Mouse (Mus musculus): ENCODE measurements around the gene Zfp36l2. TPM values are rescaled to one million over a fixed set of nuclear protein-coding genes. Genes with fewer than 3 reads are reported as not detected.

The Zfp36l2 gene
- total RNA-seq, 2 experiments from 2014 or later, result 71.6 to 77.9 TPM

DNA sequence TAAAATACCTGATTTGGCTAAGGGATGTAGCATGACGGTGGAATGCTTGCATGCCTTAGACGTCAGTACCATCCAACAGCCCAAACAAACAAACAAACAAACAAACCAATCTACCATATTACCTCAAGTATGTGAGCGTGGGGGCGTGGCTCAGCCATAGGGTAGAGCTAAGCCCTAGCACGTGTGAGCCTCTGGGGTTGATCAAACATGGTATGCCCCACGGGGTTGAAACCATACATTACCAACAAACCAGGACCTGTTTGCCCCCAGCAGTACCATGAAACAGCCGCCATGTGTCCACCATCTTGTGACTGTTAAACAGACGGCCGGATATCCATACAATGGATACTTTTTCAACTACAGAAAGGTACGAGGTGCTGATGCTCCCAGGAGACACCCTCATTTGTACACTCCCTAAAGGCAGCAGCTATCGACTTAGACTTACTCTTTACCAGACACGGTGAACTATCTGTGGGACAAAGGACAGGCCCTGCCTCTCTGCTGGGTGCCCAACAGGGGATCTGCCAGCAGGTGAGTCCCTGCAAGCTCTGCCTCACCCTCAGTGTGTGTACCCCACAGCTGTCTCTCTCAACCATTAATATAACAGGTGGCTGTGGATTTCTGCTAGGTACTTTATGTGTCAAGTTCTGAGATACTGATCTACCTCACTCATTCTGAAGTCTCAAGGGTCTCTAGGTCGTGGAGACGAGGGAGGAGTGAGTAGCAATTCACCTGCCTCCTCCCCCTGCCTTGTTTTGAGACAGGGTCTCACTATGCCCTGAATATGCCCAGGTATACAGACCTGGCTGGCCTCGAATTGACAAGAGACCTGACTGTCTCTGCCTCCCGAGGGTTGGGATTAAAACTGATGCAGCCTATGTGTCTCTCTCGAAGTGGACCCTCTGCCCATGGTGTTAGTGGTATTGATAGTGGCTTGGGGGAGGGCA, 8.4 kb downstream of the Zfp36l2 start:
- no peak for DNase-seq

DNA sequence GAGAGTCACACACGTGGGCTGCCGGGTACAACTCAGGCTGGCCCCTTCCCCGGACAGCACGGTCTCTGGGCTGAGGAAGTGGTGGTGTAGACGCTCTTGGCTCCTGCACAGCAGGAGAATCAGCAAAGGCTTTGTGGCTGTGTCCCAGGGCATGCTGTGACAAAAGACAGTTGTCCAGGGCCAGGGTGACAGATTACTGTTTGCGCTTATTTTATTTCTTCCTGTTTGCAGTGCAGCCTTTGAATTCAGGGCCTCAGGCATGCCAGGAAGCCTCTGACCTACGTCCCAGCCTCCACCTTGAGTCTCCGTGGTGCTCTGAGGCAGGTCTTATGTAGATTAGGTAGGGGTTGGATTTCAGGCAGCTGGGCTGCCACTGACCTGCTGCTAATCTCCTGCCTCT, 10.3 kb downstream of the Zfp36l2 start:
- DNase-seq, result peak; percentile 27 to 31

DNA sequence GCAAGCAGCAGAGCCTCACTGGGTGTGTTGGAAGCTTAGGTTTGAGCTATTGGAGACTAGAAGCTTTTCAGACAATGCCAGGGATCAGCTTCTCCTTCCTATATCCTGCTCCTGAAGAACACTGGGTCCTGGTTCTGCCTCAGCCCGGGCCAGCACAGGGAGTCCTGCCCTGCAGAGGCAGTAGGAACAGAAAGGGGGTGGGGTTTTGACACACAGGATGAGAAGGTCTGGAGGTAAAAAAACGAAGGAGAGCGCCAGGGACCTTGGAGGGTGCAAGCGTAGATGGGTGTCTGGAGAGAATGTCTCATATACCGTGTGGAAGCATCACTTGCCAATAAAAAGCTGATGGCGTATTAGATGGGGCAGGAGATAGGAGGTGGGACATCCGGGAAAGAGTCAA, 11.3 kb downstream of the Zfp36l2 start:
- DNase-seq, result no peak

DNA sequence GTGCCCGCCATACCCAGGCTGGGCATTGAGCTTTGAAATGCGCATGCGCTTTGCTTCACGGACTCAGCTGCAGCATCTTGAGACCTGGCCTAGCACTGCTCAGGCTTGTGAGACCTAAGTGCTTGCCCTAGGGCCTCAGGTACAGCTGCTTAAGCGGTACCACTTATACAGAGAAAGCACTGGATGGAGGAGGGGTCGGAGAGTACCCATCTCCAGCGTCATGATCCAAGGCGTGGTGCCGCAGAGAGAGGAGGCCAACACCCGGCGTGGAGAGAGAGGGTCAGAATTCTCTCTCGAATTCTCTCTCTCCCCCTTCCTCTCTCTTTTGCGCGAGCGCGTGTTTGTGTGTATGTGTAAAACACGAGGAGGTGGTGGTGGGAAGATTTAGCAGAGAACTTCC, 12.6 kb downstream of the Zfp36l2 start:
- DNase-seq, result no peak

DNA sequence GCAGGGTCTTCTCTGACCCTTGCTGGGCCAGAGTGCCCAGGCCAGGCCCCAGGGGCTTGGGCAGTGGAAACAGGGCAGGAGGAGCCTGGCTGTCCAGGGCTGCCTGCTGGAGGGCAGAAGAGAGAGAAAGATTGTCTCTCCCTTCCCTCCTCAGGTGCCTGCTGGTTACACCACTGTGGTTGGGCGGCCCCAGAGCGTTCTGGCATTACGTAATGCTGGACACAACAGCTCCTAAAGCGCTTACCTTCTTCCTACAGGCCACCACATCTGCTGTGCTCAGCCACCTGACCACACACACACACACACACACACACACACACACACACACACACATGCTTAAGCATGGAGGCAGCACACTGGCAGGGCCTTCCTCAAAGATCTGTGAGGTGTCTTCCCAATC, 20.4 kb downstream of the Zfp36l2 start:
- no peak for DNase-seq

DNA sequence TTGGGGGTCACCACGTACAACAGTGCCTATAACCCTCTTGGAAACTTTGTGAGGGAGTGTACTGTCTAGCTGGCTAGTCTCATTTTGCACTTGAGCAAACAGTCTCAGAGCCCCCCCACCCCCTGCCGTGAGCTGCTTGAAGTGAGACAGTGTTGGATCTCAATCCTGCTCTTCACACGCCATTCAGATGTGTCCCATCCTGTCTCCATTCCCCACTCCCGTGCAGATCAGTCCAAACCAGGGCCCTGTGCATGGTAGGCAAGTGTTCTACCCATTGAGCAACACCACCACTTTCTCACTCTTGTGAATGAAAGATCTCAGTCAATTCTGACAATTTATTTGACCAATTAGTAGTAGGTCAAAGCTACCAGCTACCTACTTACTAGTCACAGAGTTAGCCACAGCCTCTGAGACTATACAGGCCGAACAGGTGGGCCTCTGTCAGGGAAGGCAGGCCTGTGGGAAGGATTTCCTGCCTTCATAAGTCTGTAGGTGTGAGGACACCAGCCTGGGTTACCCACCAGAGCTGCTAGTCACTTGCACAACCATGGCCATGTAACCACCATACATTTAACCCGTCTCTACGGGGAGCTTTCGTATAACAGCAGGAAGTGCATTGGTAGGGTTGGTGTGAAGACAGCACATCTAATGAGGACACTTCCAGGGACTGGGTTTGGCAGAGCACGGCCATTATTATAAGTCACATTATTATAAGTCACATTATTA, 21.4 kb downstream of the Zfp36l2 start:
- no peak for DNase-seq

DNA sequence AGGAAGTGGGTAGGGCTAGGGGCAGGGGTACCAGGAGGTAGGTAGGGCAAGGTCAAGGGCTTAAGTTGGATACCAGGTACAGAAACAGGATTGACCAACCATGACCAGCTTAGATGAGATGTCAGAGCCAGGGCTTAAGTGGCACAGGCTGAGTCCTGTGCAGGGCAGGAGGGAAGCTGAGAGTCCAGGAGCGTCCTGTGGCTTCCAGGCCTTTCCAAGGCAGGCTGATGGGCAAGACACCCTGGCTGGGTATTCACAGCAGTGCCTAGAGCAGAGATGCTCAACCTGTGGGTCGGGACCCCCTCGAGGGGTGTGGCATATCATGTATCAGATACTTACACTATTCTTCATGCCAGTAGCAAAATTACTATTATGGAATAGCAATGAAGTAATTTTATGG, 22.0 kb downstream of the Zfp36l2 start:
- no peak for DNase-seq

DNA sequence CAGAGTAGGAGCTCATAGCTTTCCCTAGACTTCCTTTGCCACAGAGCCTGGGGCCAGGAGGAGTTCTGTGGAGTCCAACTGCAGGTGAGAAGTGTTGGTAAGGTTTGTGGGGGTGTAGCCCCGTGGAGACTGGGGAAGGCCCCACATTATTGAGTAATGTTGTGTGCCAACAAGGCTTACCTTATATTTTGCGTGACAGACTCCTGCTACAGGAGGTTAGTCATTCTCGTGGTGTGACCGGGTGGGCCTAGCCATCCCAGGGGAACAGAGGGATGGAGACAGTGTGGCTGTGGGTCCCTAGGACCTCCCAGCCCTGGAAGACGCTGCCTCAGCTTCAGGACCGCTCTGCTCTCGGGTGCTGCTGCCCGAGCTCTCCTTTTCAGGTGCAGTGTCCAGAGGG, 23.6 kb downstream of the Zfp36l2 start:
- no peak for DNase-seq

DNA sequence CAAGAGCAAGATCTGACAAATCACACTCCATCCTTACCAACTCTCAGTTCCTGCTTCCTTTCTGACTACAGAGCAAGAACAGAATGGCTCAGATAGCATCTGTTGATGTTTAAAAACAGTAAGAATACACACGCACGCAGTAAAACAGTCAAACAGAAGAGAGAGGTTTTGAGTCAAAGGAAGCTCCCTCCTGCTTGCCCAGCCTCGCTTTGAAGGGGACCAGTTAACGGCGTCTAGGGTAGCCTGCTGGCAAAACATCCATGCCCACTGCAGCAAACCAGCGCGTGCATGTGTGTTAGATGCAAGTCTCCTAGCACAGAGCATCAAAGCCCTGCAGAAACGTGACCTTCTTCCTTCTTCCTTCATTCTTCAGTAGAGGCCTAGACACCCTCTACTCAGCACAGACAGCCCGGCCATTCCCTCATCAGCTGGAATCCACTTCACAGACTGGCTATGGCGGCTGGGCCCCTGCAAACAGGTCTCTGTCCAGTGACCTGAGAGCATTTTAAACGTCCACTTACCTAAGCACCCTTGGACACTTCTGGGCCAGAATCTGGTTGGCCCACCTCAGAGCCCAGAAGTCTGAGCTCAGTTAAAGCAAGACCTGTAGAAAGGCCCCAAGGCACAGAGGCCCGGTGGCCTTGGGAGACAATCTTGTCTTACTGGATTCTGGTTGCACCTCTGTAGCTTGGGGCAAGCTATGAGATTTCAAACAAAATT, 24.5 kb downstream of the Zfp36l2 start:
- DNase-seq, result no peak

DNA sequence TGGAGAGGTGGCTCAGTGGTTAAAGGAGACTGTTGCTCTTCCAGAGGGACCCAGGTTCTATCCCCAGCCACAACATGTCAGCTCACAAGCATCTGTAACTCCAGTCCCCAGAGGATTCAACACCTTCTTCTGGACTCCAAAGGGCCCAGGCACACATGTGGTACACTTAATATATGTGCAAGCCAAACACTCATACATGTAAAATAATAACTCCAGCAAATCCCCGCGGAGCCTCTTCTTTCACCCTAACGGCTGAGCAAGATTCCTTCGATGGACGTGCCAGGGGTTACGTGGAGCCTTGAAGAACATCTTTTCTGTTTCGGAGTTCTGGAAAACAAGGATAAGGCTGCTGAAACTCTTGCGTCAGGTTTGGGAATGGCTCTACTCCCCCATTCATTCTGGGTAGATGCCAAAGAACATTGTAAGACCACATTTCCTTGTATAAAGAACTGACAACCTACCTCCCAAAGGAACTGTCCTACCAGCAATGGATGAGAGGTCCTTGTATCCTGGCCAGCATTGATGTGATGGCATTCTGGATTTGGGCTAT, 25.5 kb downstream of the Zfp36l2 start:
- DNase-seq, result no peak

DNA sequence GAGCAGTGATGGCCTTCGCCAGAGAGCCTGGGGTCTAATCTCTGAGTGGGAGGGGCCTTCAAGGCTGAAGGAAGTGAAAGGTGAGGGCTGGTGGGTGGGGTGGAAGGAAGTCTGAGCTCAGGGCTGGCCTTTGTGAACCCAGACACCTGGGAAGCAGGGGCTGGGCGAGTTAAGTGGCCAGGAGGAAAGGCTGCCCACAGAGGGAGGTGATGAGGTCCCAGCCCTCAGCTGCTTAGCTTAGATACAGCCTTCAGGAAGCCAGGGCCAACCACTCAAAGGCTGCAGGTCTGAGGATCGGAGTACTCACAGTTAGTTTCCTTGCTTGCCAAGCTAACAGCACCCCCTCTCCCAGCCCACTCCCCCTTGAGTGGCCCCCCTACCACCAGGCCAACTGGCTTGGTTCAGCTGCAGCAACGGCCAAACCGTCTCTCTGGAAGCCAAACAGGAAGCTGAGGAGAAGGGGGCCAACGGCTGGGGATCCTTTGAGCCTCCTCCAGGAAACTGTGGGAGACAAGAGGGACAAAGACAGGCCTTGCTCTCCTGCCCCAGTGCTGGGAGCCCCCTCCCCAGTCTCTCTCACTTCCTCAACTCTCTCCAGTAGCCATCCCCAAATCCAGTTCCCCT, 26.4 kb downstream of the Zfp36l2 start:
- DNase-seq, result no peak

DNA sequence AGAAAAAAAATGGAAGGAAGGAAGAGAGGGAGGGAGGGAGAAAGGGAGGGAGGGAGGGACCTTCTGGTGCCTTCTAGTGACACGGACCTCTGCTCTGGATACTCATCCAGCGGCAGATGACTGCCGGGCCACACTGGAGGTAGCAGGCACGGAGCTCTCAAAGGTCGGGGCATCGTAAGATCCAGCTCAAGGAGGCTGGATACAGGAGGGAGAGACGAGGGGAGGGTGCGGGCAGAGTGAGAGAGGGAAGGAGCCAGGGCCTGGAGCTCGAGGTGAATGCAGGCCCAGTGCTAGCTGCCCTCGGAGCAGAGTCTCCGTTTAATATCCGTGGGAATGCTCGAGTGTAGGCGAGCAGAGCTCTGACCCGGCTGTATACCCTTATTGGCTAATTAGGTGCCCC, 28.9 kb downstream of the Zfp36l2 start:
- no peak for DNase-seq

DNA sequence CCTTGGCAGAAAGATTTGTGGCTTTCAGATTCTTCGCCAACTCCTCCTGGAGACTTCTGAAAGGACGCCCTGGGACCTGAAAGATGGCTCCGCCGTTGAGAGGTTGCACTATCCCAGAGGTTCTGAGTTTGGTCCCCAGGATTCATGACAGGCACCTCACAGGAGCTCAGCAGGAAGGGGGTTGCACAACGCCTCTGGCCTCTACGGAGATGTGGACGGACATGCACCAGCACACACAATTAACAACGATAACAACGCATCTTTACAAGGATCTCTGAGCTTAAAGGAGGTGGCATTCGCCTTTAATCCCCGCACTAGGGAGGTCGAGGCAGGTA, 29.3 kb downstream of the Zfp36l2 start:
- DNase-seq, result no peak

DNA sequence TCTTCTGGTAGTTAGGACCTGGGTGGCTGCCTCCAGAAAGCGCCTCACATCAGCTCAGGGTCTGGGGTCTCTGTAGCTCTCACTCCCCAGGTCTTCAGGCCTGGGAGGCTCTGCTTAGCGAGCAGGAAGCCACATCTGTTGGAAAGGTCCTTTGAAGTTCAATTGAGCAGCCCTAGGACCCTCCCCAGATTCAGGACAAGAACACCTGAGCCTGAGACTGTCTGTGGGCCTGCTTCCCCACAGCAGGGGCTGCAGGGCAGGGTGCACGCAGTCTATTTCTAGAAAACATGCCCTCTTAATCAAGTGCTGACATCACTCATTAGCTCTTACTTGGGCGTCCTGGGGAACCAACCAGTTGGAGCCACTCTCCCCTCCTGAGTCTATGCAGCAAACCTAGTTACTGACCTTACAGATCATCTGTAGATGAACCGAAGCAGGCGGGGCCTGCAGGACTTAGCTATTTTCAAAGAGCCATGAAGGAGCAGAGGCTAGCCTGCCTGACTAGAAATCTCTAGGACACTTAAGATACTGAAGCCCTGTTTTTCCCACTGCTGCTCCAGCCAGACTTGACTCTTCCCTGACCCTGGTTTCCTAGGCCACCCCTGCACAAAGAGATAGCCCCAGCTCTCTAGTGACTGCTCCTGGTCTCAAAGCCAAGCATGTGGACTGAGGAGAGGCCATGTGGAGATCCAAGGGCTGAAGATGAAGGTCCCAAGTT, 29.8 kb downstream of the Zfp36l2 start:
- no peak for DNase-seq

DNA sequence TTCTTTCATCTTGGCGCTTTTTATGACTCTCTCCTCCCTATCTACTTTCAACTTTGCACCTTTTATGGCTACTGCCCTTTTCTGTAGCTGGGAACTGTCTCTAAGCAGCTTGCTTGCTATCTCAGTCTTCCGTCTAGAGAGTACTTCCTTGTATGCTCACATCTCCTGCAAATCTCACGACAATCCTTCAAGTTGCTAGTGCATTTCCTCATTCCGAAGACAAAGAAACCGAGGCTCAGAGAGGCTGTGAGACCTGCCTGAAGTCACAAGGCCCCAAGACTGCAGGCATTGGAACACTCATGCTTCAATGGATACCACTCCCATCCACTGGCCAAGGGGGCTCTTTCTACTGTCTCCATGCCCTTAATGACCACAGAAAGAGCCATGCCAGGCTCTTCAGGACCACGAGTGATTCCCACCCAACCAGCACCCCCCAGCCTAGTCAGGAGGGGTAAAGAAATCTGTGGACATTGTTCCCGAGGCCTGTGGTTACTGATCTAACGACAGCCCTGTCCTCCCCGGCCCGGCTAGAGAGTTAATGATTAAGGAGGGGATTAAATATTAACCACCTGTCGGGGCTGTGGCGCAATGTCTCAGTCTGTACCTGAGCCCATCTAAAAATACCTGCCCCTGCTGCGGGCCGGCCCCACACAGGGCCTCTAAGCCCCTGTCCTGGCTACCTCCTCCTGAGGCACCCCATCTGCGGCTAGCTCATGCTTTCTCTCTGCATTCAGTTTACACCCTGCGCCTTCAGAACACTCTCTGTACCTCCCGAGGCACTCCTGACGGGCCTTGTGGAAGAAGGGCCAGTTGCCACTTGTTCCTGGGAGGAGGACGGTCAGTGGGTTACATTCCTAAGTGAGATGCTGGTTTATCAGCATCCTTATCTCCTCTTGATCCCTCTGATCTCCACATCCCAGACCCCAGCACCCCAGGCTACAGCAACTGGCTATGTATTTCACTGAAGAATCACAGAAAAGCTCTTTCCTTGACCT, 30.7 kb downstream of the Zfp36l2 start:
- DNase-seq, result no peak

DNA sequence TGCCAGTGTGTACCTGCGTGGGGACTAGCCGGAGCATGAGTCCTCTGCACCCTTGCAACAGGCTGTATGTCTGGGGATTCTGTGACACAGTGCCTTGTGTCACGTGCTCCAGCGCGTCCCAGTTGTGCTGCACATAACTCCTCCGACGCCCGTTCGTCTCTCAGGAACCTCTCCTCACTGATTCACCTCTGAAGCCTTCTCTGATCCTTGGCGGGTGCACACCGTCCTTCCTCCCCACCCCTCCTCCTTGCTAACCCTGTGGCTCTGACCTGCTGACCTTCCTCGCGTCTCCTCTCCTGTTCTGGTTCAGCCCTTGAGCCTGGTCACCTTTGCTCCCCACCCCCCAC, 31.5 kb downstream of the Zfp36l2 start:
- DNase-seq, result no peak

DNA sequence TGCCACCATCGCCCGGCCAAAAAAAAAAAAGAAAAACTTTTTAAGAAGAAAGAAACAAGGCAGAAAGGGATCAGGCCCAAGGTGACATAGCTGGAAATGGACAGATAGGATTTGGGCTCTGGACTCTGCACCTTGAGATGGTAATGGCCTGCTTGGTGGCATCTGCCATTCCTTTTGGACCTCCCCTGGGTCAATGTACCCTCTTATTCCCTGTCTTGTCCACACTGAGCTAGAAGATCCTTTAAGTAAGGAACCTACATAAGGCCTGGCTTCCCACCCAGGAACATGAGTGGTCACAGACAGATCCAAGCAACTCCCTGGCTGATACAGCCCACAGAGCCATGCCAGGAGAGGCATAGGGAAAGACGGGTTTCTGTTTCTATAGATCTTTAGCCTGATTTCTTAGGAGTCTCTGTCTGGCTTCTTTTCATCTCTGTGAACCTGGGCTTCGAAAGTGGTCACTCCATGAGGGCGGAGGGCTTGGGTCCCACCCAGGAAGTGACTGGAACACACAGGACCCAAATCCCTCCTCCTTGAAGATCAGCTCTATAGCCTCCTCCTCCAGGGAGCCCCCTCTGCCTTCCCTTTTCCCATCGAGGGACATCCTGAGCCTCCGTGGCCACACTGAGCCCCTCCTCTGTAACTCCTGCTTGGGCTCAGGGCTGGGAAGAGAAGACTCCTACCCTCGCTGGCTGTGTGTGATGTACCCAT, 32.1 kb downstream of the Zfp36l2 start:
- no peak for DNase-seq

DNA sequence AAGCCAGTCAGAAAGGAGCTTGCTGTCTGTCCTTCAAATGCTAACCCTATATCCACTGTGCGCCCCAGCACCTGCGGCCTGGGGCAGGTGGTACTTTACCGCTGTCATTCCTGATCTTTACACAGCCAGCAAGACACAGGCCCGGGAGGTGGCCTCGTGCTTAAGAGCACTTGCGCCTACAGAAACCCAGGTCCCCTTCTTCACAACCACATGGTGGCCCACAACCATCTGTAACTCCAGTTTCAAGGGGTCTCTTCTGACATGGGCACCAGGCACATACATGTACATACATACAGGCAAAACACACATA, 32.8 kb downstream of the Zfp36l2 start:
- DNase-seq, result no peak

DNA sequence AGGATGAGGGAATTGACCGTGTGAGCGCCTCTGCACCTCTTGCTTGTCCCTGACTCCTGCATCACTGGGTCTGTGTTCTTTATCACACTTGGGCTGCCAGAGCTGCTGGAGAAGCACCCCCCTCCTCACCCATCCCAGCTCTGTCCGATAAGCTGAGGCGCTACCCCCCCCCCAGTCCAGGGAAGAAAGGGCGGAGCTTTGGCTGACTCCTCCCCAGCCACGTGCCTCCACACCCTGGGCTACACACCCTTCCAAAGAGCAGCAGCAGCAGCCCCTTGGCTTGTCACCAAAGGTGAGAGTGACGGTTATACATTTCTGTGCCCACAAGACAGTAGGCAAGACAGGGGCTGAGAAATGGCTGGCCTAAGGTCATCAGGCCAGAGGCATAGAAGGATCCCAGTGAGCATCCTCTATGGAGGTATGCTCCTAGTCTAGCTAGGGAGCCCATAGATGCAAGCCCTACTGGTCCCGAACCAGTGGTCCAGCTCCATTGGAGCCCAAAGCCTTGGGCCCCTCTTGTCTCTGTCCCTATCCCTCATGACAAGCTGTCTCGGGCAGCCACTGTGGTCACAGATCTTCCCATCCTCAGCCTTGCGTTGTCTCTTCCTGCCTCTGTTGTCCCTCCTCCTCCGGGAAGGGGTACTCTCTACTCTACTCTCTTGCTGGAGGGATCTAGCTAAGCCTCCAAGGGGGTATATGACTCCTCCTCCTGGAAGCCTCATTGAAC, 33.3 kb downstream of the Zfp36l2 start:
- DNase-seq, result no peak

Data from adrenal gland, postnatal 36 days (tissue).